Mouse (Mus musculus) G1E (cell line): ENCODE measurements around the gene Avpr1a.

Experiments used
- CTCF ChIP-seq: IDR thresholded peaks from 2 replicates; pipeline ENCODE4 v1.5.1; 2012; ENCODE audit warnings: low read depth, low read length, inconsistent platforms, mixed read lengths
- GATA1 ChIP-seq: IDR thresholded peaks from 2 replicates; pipeline ENCODE4 v1.6.1; 2012; ENCODE audit warnings: borderline replicate concordance, low read length, inconsistent platforms, mixed read lengths
- TAL1 ChIP-seq: conservative IDR thresholded peaks from 2 replicates; pipeline ENCODE4 v1.6.1; 2012; ENCODE audit warnings: low read depth, low read length, inconsistent platforms, mixed read lengths

DNA sequence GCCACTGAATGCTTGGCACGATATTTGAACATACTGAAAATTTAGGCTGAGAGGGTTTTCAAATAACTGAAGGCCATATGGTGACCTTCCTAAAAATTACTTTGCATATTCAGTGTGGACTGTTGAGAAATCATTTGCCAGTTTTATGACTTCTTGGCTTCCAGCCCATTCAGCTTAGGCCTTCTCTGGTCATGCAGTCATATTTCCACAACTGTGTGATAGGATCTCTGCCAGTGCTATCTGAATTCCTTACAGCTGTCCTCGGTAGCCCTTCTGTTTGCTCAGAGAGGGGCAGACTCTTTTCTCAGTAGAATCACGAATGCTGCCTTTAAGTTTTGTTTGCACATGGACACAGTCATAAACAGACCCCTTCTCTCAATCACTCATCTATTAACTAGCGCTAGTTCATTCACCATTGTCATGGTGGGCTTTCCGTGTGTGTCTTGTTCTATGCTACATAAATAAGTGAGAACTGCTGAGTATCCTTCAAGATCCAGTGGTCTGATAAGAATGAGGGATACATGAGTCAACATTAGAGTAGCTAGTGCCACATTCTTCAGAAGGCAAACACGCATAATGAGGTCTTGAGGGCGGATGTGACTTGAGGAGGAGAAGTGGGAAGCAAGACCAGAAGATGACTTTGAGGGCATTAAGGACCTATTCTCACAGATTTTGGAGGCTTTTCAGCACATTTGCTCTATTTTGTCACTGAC, 39.4 kb upstream of the Avpr1a start:
- TF ChIP-seq CTCF (no peak), GATA1 (no peak), TAL1 (no peak)
